Comparison of ENCODE assay signal across 7 mouse cellular contexts in genomic region chr3:130900054-130900840, GRCm38 (mm10).
DNase-seq lines count a peak whose midpoint lies in the region; ATAC-seq and TF ChIP-seq lines count a peak whose summit lies in the region.

No protein-coding gene starts in this region.

- 0 out of 2 replicates have a peak, but pooled peaks cover 5% of the 10 kb centered on the region for H3K27me3 ChIP-seq in limb, embryonic 12.5 days

- H3K36me3 ChIP-seq in limb, embryonic 12.5 days = no peaks in the 10 kb centered on the region

- no peak overlapping the region for H3K27ac ChIP-seq in left cerebral cortex, adult 2 months
- H3K27ac ChIP-seq in bone marrow, adult 2 months (ENCODE audit: control insufficient read depth, insufficient read depth, low read depth, low read length, poor library complexity) = 0 out of 2 replicates have a peak overlapping the region, but pooled peaks have one; percentile 14
- 0 out of 2 replicates have a peak overlapping the region, but pooled peaks have one; percentile 7 for H3K27ac ChIP-seq in limb, embryonic 12.5 days

- TF ChIP-seq CTCF in left cerebral cortex, adult 2 months (IDR thresholded peaks at IDR 0.05) = no peak
- no peak for TF ChIP-seq CTCF in bone marrow, adult 2 months (IDR thresholded peaks at IDR 0.05; ENCODE audit: control insufficient read depth, insufficient read depth, low read length)

- no peak overlapping the region for H3K9ac ChIP-seq in limb, embryonic 12.5 days (replicated peaks)

- DNase-seq in left cerebral cortex, postnatal 10 days (ENCODE audit: extremely low spot score in 1 of 2, low spot score in 2 of 2) = peak; percentile 11 to 64
- DNase-seq in left cerebral cortex, adult 2 months (ENCODE audit: extremely low spot score in 1 of 2, low spot score in 2 of 2) = no peak
- peak; percentile 38 for DNase-seq in gastrocnemius, postnatal 25 days
- DNase-seq in cerebellum, adult 18-20 months = no peak
- DNase-seq in urinary bladder, postnatal 14 days (ENCODE audit: low spot score) = no peak

- no peak for TF ChIP-seq POLR2A in bone marrow, adult 2 months (IDR thresholded peaks at IDR 0.05; ENCODE audit: borderline replicate concordance, control insufficient read depth, low read depth, low read length)

- WGBS in bone marrow, adult 2 months = 24% methylated on average over 30 of the region's 30 CpGs
- WGBS in limb, embryonic 12.5 days = 78% methylated on average over 30 of the region's 30 CpGs

- no peak overlapping the region for H3K4me2 ChIP-seq in limb, embryonic 12.5 days

- H3K4me3 ChIP-seq in left cerebral cortex, adult 2 months = no peak overlapping the region
- no peak overlapping the region for H3K4me3 ChIP-seq in bone marrow, adult 2 months (replicated peaks; ENCODE audit: control insufficient read depth, low read depth, low read length)
- no peak overlapping the region for H3K4me3 ChIP-seq in limb, embryonic 12.5 days (replicated peaks)

- intact Hi-C loops in left cerebral cortex, postnatal 10 days (cut with DNase I) = no loop called here
- intact Hi-C loops in left cerebral cortex, adult 2 months (cut with DNase I) = no loop called here

- H3K9me3 ChIP-seq in limb, embryonic 12.5 days = peaks cover 2% of the 10 kb centered on the region; the same call in 1 of the 2 replicates

- ATAC-seq in limb, embryonic 12.5 days (ENCODE audit: insufficient number of reproducible peaks, insufficient read depth, low FRiP score, low TSS enrichment, low read depth) = no peak

- peaks cover 2% of the 10 kb centered on the region for H3K4me1 ChIP-seq in bone marrow, adult 2 months (ENCODE audit: control insufficient read depth, insufficient read depth, low read length)
- H3K4me1 ChIP-seq in limb, embryonic 12.5 days (replicated peaks) = peaks cover 17% of the 10 kb centered on the region; the same call in 1 of the 2 replicates

Comparison
In these comparisons a context has a peak if more than half of its experiments do, and no peak if none do; other contexts are left out.
1. DNase-seq: peak in left cerebral cortex, postnatal 10 days (2 of 2) and gastrocnemius, postnatal 25 days (single experiment); none in left cerebral cortex, adult 2 months (0 of 2), cerebellum, adult 18-20 months (0 of 2) and urinary bladder, postnatal 14 days (single experiment).